Mouse (Mus musculus) spleen, adult 2 months (tissue): ENCODE measurements around the gene Ubash3a.

Source experiments
- CTCF ChIP-seq: fragments of 200-500 bp; IDR thresholded peaks from 2 replicates; pipeline ENCODE4 v1.5.1; 2011; ENCODE audit warnings: mild to moderate bottlenecking, inconsistent platforms; ENCODE audit not compliant: insufficient read depth, insufficient read length, insufficient replicate concordance; ENCODE audit errors: extremely low read depth
- POLR2A ChIP-seq: fragments of 200-500 bp; IDR thresholded peaks from 2 replicates; pipeline ENCODE4 v1.6.1; 2011; ENCODE audit warnings: low read depth, low read length, inconsistent platforms

GRCm38 (mm10) chr17:31257898-31258297 is 50.2 kb downstream of the Ubash3a start:
- TF ChIP-seq CTCF (no peak), POLR2A (no peak)
